Mouse (Mus musculus) kidney, embryonic 16.5 days (tissue): Measurements from ENCODE around the gene Mixl1. TPM values are rescaled to one million over a fixed set of nuclear protein-coding genes. Genes with fewer than 3 reads are reported as not detected.
A peak's percentile ranks its signal among the peaks of the same experiment; 100 is the strongest.

Source experiments
- ATAC-seq: fragments of 200-750 bp; cut with Nextera tagmentation; 2 replicates; pipeline ENCODE4 v1.8.0; 2017; ENCODE audit warnings: moderate TSS enrichment; ENCODE audit not compliant: low FRiP score, low TSS enrichment
- H3K27ac ChIP-seq: fragments of 300-500 bp; sonication (generic); 2 replicates; pipeline ENCODE4 v1.5.1; 2014; ENCODE audit warnings: low read length
- H3K27me3 ChIP-seq: fragments of 300-500 bp; sonication (generic); 2 replicates; pipeline ENCODE4 v1.6.1; 2014; ENCODE audit warnings: low read length, control low read depth, mixed read lengths; ENCODE audit not compliant: insufficient read depth
- H3K36me3 ChIP-seq: fragments of 300-500 bp; sonication (generic); 2 replicates; pipeline ENCODE4 v1.6.1; 2014; ENCODE audit warnings: low read length, control low read depth, mixed read lengths; ENCODE audit not compliant: insufficient read depth
- H3K4me1 ChIP-seq: fragments of 300-500 bp; sonication (generic); 2 replicates; pipeline ENCODE4 v1.6.1; 2014; ENCODE audit warnings: low read length, control low read depth, mixed read lengths; ENCODE audit not compliant: insufficient read depth
- H3K4me2 ChIP-seq: fragments of 300-500 bp; sonication (generic); replicated peaks from 2 replicates; pipeline ENCODE4 v1.6.1; 2014; ENCODE audit warnings: low read depth, low read length
- H3K4me3 ChIP-seq: fragments of 300-500 bp; sonication (generic); 2 replicates; pipeline ENCODE4 v1.5.1; 2014; ENCODE audit warnings: mild to moderate bottlenecking, low read length
- H3K9ac ChIP-seq: fragments of 300-500 bp; sonication (generic); replicated peaks from 2 replicates; pipeline ENCODE4 v1.6.1; 2014; ENCODE audit warnings: low read length
- H3K9me3 ChIP-seq: fragments of 300-500 bp; sonication (generic); 2 replicates; pipeline ENCODE4 v1.6.1; 2016; ENCODE audit warnings: low read length, control low read depth
- WGBS: fragments of 180-500 bp; shearing (Covaris S2); extraction: QIAGEN DNeasy Blood & Tissue Kit; methylation state at CpG from one replicate; pipeline ENCODE4 v1.1.7; 2014; 5-methylcytosine and 5-hydroxymethylcytosine counted together
- polyA plus RNA-seq: library from polyadenylated mRNA; unstranded; fragments of >200 nt; fragmentation: Nextera tagmentation; extraction: Ambion mirVana; gene quantifications from 2 replicates; pipeline ENCODE4 v1.2.1, GENCODE M21; 2015

Gene Mixl1
- polyA plus RNA-seq, 1 experiment from 2014 or later: 0.41 TPM

DNA sequence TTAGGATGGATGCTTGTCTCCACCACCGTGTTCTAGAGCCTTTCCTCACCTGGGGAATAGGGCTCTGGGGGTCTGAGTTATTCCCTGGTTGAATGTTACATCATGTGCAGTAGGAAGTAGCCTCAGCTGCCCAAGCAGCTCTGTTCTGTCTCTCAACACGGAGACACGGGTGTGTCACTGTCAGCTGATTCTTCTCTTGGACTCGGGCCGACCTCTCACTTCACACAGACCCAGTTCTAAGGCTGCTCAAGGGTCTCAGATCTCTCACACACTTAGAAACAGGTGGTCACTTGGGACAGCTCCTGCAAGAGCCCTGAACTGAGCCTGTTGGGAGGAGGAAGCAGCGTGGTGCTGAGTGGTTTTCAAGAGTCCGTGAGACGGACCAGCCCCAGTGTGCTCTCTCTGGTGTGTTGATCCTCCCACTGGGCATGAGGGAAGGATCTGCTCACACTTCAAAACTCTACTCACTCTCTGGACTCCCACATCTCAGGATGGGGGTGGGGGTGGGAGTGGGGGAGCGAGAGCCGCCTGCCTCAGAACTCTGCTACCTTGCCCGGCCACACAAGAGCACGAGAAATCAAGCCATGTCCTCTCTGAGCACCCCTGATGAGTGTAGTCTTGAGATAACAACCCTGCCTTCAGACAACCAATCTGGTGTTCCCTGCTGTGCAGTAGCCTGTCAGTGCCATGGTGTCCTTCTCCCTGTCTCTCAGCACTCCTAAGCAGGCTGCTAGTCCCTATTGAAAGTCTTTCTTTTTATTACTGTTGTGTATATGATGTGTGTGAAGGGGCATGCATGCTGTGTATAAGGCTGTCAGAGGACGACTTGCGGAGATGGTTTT is 12.3 kb upstream of the Mixl1 start:
- no peak overlapping the region for H3K27ac ChIP-seq
- no peaks in the 10 kb centered on the region for H3K36me3 ChIP-seq
- H3K9me3 ChIP-seq: no peaks in the 10 kb centered on the region
- 70% methylated on average over 14 of the region's 14 CpGs for WGBS
- no peak overlapping the region for H3K4me2 ChIP-seq
- no peak overlapping the region for H3K4me3 ChIP-seq
- no peaks in the 10 kb centered on the region for H3K4me1 ChIP-seq
- no peak overlapping the region for H3K9ac ChIP-seq
- ATAC-seq: no peak
- H3K27me3 ChIP-seq: no peaks in the 10 kb centered on the region

DNA sequence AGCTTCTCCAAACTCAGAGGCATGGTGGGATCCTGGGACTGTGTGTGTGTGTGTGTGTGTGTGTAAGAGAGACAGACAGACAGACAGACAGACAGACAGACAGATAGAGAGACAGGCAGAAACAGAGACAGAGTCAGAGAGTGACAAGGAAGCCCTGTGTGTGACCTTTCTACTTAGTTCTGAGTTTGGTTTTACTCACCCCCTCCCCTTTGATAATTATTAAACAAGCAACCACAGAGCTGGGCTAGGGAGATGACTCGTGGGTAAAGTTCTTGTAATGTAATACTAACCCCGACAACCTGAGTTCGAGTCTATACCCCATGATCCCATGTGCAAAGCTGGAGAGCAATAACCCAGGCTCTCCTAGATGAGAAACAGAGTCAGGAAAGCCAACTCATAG is 11.0 kb upstream of the Mixl1 start:
- H3K27me3 ChIP-seq: no peaks in the 10 kb centered on the region
- H3K27ac ChIP-seq: no peak overlapping the region
- ATAC-seq: no peak
- no peak overlapping the region for H3K9ac ChIP-seq
- H3K4me3 ChIP-seq: no peak overlapping the region
- no peaks in the 10 kb centered on the region for H3K36me3 ChIP-seq
- WGBS: 66% methylated on average over 3 of the region's 3 CpGs
- no peak overlapping the region for H3K4me2 ChIP-seq
- no peaks in the 10 kb centered on the region for H3K4me1 ChIP-seq
- no peaks in the 10 kb centered on the region for H3K9me3 ChIP-seq

DNA sequence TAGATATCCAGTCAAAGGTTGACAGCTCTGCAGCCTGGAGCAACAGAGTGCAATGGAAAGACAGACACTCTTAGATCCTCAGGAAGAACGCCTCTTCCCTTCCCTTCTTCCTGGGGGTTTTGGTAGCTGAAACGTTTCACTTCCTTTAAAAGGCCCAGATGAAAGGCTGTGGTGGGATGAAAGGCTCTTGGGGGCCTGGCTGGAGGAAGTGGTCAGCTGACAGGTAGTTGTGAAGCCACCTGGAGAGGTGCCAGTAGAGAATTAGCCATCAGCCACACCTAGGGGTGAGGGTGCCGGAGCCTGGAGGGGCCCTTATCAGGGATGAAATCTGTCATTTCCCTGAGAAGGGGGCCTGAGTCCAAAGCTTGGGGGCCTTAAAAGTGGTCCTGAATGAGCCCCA is 10.5 kb upstream of the Mixl1 start:
- no peak for ATAC-seq
- Histone ChIP-seq H3K4me3 (no peak overlapping the region), H3K4me2 (no peak overlapping the region), H3K4me1 (no peaks in the 10 kb centered on the region), H3K27ac (no peak overlapping the region), H3K9me3 (no peaks in the 10 kb centered on the region), H3K9ac (no peak overlapping the region), H3K36me3 (no peaks in the 10 kb centered on the region), H3K27me3 (no peaks in the 10 kb centered on the region)
- 36% methylated on average over 3 of the region's 3 CpGs for WGBS

DNA sequence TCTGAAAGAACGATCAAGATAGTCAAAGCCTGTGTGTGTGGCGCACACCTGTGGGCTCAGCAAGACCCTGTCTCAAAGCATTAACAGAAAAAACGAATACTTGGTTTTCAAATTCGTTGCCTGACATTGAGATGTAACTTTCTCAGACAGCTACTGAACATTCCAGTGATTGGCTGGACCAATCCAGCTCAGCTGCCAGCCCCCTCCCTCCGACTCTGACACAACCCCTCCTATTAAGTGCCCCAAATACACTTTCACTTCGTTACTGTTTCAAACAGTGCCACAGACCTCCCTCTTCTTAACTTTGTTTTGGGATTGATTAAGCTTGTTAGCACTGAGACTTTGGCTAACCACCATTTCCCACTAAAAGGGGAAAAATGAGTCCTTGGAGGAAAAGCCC is 6.6 kb upstream of the Mixl1 start:
- no peaks in the 10 kb centered on the region for H3K9me3 ChIP-seq
- H3K9ac ChIP-seq: no peak overlapping the region
- H3K4me3 ChIP-seq: 0 out of 2 replicates have a peak overlapping the region, but pooled peaks have one; percentile 14
- WGBS: 36% methylated on average over 6 of the region's 6 CpGs
- H3K27ac ChIP-seq: no peak overlapping the region
- no peaks in the 10 kb centered on the region for H3K4me1 ChIP-seq
- H3K4me2 ChIP-seq: peak overlapping the region; percentile 28; the same call in 1 of the 2 replicates
- H3K36me3 ChIP-seq: no peaks in the 10 kb centered on the region
- H3K27me3 ChIP-seq: peaks cover 7% of the 10 kb centered on the region
- no peak for ATAC-seq

DNA sequence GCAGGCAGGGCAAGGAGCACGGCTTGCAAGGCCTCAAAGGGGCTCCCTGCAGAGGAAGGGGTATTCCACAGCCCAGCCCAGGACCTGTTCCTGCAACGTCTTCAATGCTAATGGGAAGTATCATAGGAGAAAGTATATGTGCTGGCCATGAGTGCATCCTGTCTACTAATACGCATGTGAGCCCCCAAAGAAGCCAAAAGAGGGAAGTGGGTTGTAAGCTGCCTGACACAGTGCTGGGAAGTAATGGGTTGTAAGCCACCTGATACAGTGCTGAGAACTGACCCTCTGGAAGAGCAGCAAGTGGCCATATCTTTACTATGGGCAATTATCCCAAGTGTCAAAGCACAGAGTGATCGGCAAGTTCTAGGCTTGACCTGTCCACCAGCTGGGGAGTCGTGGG is 1.2 kb upstream of the Mixl1 start:
- Histone ChIP-seq H3K9me3 (no peaks in the 10 kb centered on the region), H3K4me2 (no peak overlapping the region), H3K27me3 (peaks cover 33% of the 10 kb centered on the region), H3K9ac (no peak overlapping the region), H3K4me3 (no peak overlapping the region), H3K36me3 (no peaks in the 10 kb centered on the region), H3K27ac (no peak overlapping the region), H3K4me1 (peaks cover 8% of the 10 kb centered on the region)
- WGBS: 48% methylated on average over 5 of the region's 5 CpGs
- ATAC-seq: no peak

DNA sequence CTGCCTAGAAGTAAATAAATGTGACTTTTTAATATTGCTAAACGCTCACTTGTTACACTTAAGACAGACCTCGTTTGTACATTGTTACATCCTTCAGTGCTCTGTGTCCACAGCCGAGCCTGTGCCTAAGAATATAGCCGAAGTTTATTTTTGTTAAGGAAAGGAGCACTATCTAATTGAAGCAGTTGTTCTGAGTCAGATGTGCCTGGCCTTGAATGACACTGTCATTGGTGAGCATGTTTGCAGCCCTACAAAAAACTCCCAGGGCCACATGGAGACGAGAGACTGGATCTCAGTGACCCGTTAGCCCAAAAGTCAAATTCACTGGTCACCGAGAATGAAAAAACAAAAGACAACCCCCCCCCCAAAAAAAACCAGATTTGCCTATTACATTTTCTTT is 5.5 kb downstream of the Mixl1 start:
- no peak overlapping the region for H3K4me3 ChIP-seq
- no peak overlapping the region for H3K27ac ChIP-seq
- no peak overlapping the region for H3K4me2 ChIP-seq
- peaks cover 6% of the 10 kb centered on the region for H3K27me3 ChIP-seq
- H3K4me1 ChIP-seq: peaks cover under 1% of the 10 kb centered on the region; the same call in 1 of the 2 replicates
- H3K36me3 ChIP-seq: peaks cover 19% of the 10 kb centered on the region
- H3K9ac ChIP-seq: no peak overlapping the region
- no peak for ATAC-seq
- 90% methylated on average over 7 of the region's 7 CpGs for WGBS
- no peaks in the 10 kb centered on the region for H3K9me3 ChIP-seq

Other genes with a start within 250 kb of the Mixl1 start
- gene Stum, start 213.5 kb downstream of the Mixl1 start, polyA plus RNA-seq: 1.3 and 2.2 TPM in 2 replicates
- gene Parp1, start 128.1 kb downstream of the Mixl1 start, polyA plus RNA-seq: 165 TPM in 2 replicates
- 18.6 and 20.5 TPM in 2 replicates for gene Lin9, start 55.9 kb downstream of the Mixl1 start, polyA plus RNA-seq
- gene Acbd3, start 29.0 kb upstream of the Mixl1 start, polyA plus RNA-seq: 22.7 and 23.3 TPM in 2 replicates
- 2,516 and 2,589 TPM in 2 replicates for gene H3f3a, start 116.9 kb upstream of the Mixl1 start, polyA plus RNA-seq
- gene Sde2, start 154.1 kb upstream of the Mixl1 start, polyA plus RNA-seq: 41.4 and 42.8 TPM in 2 replicates
- 0.12 TPM in 1 of 2 replicates, not detected in the other for gene Lefty2, start 196.1 kb upstream of the Mixl1 start, polyA plus RNA-seq
- gene Pycr2, start 207.3 kb upstream of the Mixl1 start, polyA plus RNA-seq: 111 TPM in 2 replicates
- 1.2 TPM in 2 replicates for gene Lefty1, start 238.0 kb upstream of the Mixl1 start, polyA plus RNA-seq
- 11.8 and 13.1 TPM in 2 replicates for gene Tmem63a, start 245.3 kb upstream of the Mixl1 start, polyA plus RNA-seq